Mouse (Mus musculus) heart, embryonic 13.5 days (tissue): Measurements from ENCODE around the gene Vmn1r201. TPM values are rescaled to one million over a fixed set of nuclear protein-coding genes. Genes with fewer than 3 reads are reported as not detected.

Source experiments
- ATAC-seq: fragments of 200-750 bp; cut with Nextera tagmentation; 2 replicates; pipeline ENCODE4 v1.8.0; 2017; ENCODE audit warnings: moderate TSS enrichment; ENCODE audit not compliant: insufficient number of reproducible peaks, low FRiP score, low TSS enrichment; ENCODE audit errors: extremely low read depth
- H3K27ac ChIP-seq: fragments of 300-500 bp; sonication (generic); replicated peaks from 2 replicates; pipeline ENCODE4 v1.5.1; 2015; ENCODE audit warnings: moderate library complexity, mild to moderate bottlenecking, inconsistent platforms
- H3K27me3 ChIP-seq: fragments of 300-500 bp; sonication (generic); replicated peaks from 2 replicates; pipeline ENCODE4 v1.6.1; 2015; ENCODE audit warnings: mild to moderate bottlenecking, inconsistent platforms
- H3K36me3 ChIP-seq: fragments of 300-500 bp; sonication (generic); 2 replicates; pipeline ENCODE4 v1.6.1; 2015; ENCODE audit warnings: mild to moderate bottlenecking, inconsistent platforms
- H3K4me1 ChIP-seq: fragments of 300-500 bp; sonication (generic); 2 replicates; pipeline ENCODE4 v1.6.1; 2015; ENCODE audit warnings: inconsistent platforms
- H3K4me2 ChIP-seq: fragments of 300-500 bp; sonication (generic); 2 replicates; pipeline ENCODE4 v1.6.1; 2015; ENCODE audit warnings: inconsistent platforms, mild to moderate bottlenecking, moderate library complexity
- H3K4me3 ChIP-seq: fragments of 300-500 bp; sonication (generic); 2 replicates; pipeline ENCODE4 v1.5.1; 2015; ENCODE audit warnings: moderate library complexity, mild to moderate bottlenecking, inconsistent platforms
- H3K9ac ChIP-seq: fragments of 300-500 bp; sonication (generic); 2 replicates; pipeline ENCODE4 v1.6.1; 2015; ENCODE audit warnings: inconsistent platforms, mild to moderate bottlenecking, moderate library complexity
- H3K9me3 ChIP-seq: fragments of 300-500 bp; sonication (generic); 2 replicates; pipeline ENCODE4 v1.6.1; 2016; ENCODE audit warnings: inconsistent platforms
- WGBS: fragments of 180-500 bp; shearing (Covaris S2); methylation state at CpG from one replicate; pipeline ENCODE4 v1.1.7; 2015; ENCODE audit warnings: mixed read lengths; 5-methylcytosine and 5-hydroxymethylcytosine counted together
- polyA plus RNA-seq: library from polyadenylated mRNA; unstranded; fragments of >200 nt; fragmentation: Nextera tagmentation; extraction: Ambion mirVana; gene quantifications from 2 replicates; pipeline ENCODE4 v1.2.1, GENCODE M21; 2015

Vmn1r201 gene
- not detected in 2 replicates for polyA plus RNA-seq

DNA sequence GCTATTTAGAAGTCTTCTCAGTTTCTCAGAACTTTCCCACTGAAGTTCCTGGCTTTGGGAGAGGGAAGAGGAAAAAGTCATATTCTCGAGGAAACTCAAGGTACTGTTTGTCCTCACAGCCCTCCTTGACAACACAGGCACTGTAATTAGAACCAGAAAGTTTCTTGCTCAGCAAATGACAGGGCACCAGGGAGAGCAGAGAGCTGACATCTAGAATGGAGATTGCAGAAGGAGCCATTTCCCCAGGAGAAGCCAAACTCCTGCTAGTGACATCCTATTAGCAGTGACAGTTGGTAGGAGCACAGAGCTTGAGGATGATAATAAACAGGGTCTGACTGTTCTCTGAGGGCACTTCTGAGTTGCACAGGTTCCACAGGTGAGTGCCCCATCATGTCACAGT lies at the start of gene Vmn1r201:
Gene Vmn1r201 (plus strand): TSS at position 301 of the 400 bp plus-strand sequence.
- H3K27ac ChIP-seq = no peak within 1 kb of the TSS
- no peaks in the 10 kb centered on the region for H3K36me3 ChIP-seq
- no peaks in the 10 kb centered on the region for H3K27me3 ChIP-seq
- 48% methylated on average over 1 of the region's 1 CpGs for WGBS
- no peak within 1 kb of the TSS for H3K9ac ChIP-seq
- no peak within 1 kb of the TSS for H3K4me2 ChIP-seq
- H3K9me3 ChIP-seq = no peaks in the 10 kb centered on the region
- no peak within 1 kb of the TSS for H3K4me3 ChIP-seq
- no peak for ATAC-seq
- no peaks in the 10 kb centered on the region for H3K4me1 ChIP-seq

GRCm38 (mm10) chr13:22455145-22455544 lies 16.6 kb upstream of the Vmn1r201 start:
- H3K4me1 ChIP-seq = no peaks in the 10 kb centered on the region
- no peaks in the 10 kb centered on the region for H3K9me3 ChIP-seq
- no peak overlapping the region for H3K4me3 ChIP-seq
- no peaks in the 10 kb centered on the region for H3K27me3 ChIP-seq
- H3K36me3 ChIP-seq = no peaks in the 10 kb centered on the region
- no peak overlapping the region for H3K27ac ChIP-seq
- no peak overlapping the region for H3K9ac ChIP-seq
- ATAC-seq = no peak
- H3K4me2 ChIP-seq = no peak overlapping the region

- ATAC-seq = no peak
- no peaks in the 10 kb centered on the region for H3K27me3 ChIP-seq
- no peaks in the 10 kb centered on the region for H3K4me1 ChIP-seq
- no peak overlapping the region for H3K4me2 ChIP-seq
- no peak overlapping the region for H3K4me3 ChIP-seq
- no peak overlapping the region for H3K27ac ChIP-seq
- H3K9ac ChIP-seq = no peak overlapping the region
- H3K36me3 ChIP-seq = no peaks in the 10 kb centered on the region
- WGBS = 69% methylated on average over 3 of the region's 3 CpGs
- no peaks in the 10 kb centered on the region for H3K9me3 ChIP-seq
Observed at GRCm38 (mm10) chr13:22502431-22502830, 30.7 kb downstream of the Vmn1r201 start.

GRCm38 (mm10) chr13:22505281-22505680 lies 33.6 kb downstream of the Vmn1r201 start, which contains the start of gene Vmn1r202:
Gene Vmn1r202 (minus strand): TSS chr13:22505381.
- H3K9ac ChIP-seq = no peak within 1 kb of the TSS
- ATAC-seq = no peak
- H3K4me1 ChIP-seq = no peaks in the 10 kb centered on the region
- H3K9me3 ChIP-seq = no peaks in the 10 kb centered on the region
- H3K27me3 ChIP-seq = no peaks in the 10 kb centered on the region
- no peaks in the 10 kb centered on the region for H3K36me3 ChIP-seq
- H3K4me2 ChIP-seq = no peak within 1 kb of the TSS
- no peak within 1 kb of the TSS for H3K4me3 ChIP-seq
- H3K27ac ChIP-seq = no peak within 1 kb of the TSS

- Histone ChIP-seq H3K4me3 (no peak within 1 kb of the TSS), H3K9me3 (no peaks in the 10 kb centered on the region), H3K9ac (no peak within 1 kb of the TSS), H3K27ac (no peak within 1 kb of the TSS), H3K36me3 (no peaks in the 10 kb centered on the region), H3K4me1 (no peaks in the 10 kb centered on the region), H3K27me3 (no peaks in the 10 kb centered on the region), H3K4me2 (no peak within 1 kb of the TSS)
- ATAC-seq = no peak
Observed at GRCm38 (mm10) chr13:22517814-22518213, 46.1 kb downstream of the Vmn1r201 start, which contains the start of gene Vmn1r203. Gene Vmn1r203 (plus strand): TSS chr13:22518114.

Other genes starting within 250 kb of the Vmn1r201 start
- not detected in 2 replicates for gene Vmn1r193, start 248.8 kb upstream of the Vmn1r201 start, polyA plus RNA-seq
- gene Vmn1r194, start 227.7 kb upstream of the Vmn1r201 start, polyA plus RNA-seq = not detected in 2 replicates
- gene Vmn1r195, start 201.4 kb upstream of the Vmn1r201 start, polyA plus RNA-seq = not detected in 2 replicates
- gene Vmn1r196, start 182.0 kb upstream of the Vmn1r201 start, polyA plus RNA-seq = not detected in 2 replicates
- gene Vmn1r197, start 147.3 kb upstream of the Vmn1r201 start, polyA plus RNA-seq = not detected in 2 replicates
- gene Vmn1r198, start 121.6 kb upstream of the Vmn1r201 start, polyA plus RNA-seq = not detected in 2 replicates
- gene Vmn1r199, start 92.1 kb upstream of the Vmn1r201 start, polyA plus RNA-seq = not detected in 2 replicates
- gene Vmn1r200, start 81.5 kb upstream of the Vmn1r201 start, polyA plus RNA-seq = not detected in 2 replicates
- not detected in 2 replicates for gene Vmn1r202, start 33.5 kb downstream of the Vmn1r201 start, polyA plus RNA-seq
- gene Vmn1r203, start 46.2 kb downstream of the Vmn1r201 start, polyA plus RNA-seq = not detected in 2 replicates
- not detected in 2 replicates for gene Vmn1r204, start 81.3 kb downstream of the Vmn1r201 start, polyA plus RNA-seq
- gene Vmn1r205, start 121.1 kb downstream of the Vmn1r201 start, polyA plus RNA-seq = not detected in 2 replicates
- gene Vmn1r206, start 152.3 kb downstream of the Vmn1r201 start, polyA plus RNA-seq = not detected in 2 replicates